Mouse (Mus musculus): ENCODE results near the gene Slc43a3. TPM values are rescaled to one million over a fixed set of nuclear protein-coding genes. Genes with fewer than 3 reads are reported as not detected.
A peak's percentile ranks its signal among the peaks of the same experiment; 100 is the strongest.

Gene Slc43a3
- polyA plus RNA-seq (2012; rRNA removed), result 60.8 and 62.2 TPM in 2 replicates

- Histone ChIP-seq H3K36me3 (ENCODE audit: control insufficient read depth, insufficient read depth, low read length) (no peaks in the 10 kb centered on the region), H3K27ac (ENCODE audit: insufficient read depth, low read depth, low read length) (peak within 1 kb of the TSS; percentile 62), H3K27me3 (replicated peaks; ENCODE audit: control insufficient read depth, insufficient read depth, low read length) (no peaks in the 10 kb centered on the region), H3K4me3 (ENCODE audit: insufficient read depth, low read depth, low read length) (peak within 1 kb of the TSS; percentile 70), H3K4me1 (ENCODE audit: control insufficient read depth, insufficient read depth, low read length) (peaks cover 3% of the 10 kb centered on the region; the same call in 1 of the 2 replicates)
- TF ChIP-seq CTCF (conservative IDR thresholded peaks at IDR 0.05; ENCODE audit: insufficient read depth, insufficient read length, low read depth, low read length) (no peak), POLR2A (IDR thresholded peaks at IDR 0.05; ENCODE audit: low read depth, low read length) (peak; percentile 61)
- WGBS, result 13% methylated on average over 38 of the region's 38 CpGs
- DNase-seq, result peak; percentile 91
Observed at GRCm38 (mm10) chr2:84936474-84937429, at the start of gene Slc43a3. Gene Slc43a3, plus strand, starts transcription at chr2:84936579.

- 2% methylated on average over 36 of the region's 39 CpGs for WGBS
- H3K4me3 ChIP-seq (ENCODE audit: insufficient read depth, low read depth, low read length), result peak overlapping the region; percentile 51
- H3K27ac ChIP-seq (ENCODE audit: insufficient read depth, low read depth, low read length), result no peak overlapping the region
- no peaks in the 10 kb centered on the region for H3K4me1 ChIP-seq (ENCODE audit: control insufficient read depth, insufficient read depth, low read length)
- peak; percentile 33 for DNase-seq
- no peaks in the 10 kb centered on the region for H3K36me3 ChIP-seq (ENCODE audit: control insufficient read depth, insufficient read depth, low read length)
- TF ChIP-seq POLR2A (IDR thresholded peaks at IDR 0.05; ENCODE audit: low read depth, low read length), result no peak
- TF ChIP-seq CTCF (conservative IDR thresholded peaks at IDR 0.05; ENCODE audit: insufficient read depth, insufficient read length, low read depth, low read length), result no peak
- H3K27me3 ChIP-seq (replicated peaks; ENCODE audit: control insufficient read depth, insufficient read depth, low read length), result peaks cover 2% of the 10 kb centered on the region; the same call in 1 of the 2 replicates
Observed at GRCm38 (mm10) chr2:84886821-84887281, 49.5 kb upstream of the Slc43a3 start.

- peak; percentile 65 for DNase-seq
- Histone ChIP-seq H3K4me1 (ENCODE audit: control insufficient read depth, insufficient read depth, low read length) (no peaks in the 10 kb centered on the region), H3K4me3 (ENCODE audit: insufficient read depth, low read depth, low read length) (peak overlapping the region; percentile 51), H3K36me3 (ENCODE audit: control insufficient read depth, insufficient read depth, low read length) (no peaks in the 10 kb centered on the region), H3K27ac (ENCODE audit: insufficient read depth, low read depth, low read length) (no peak overlapping the region), H3K27me3 (replicated peaks; ENCODE audit: control insufficient read depth, insufficient read depth, low read length) (peaks cover 2% of the 10 kb centered on the region; the same call in 1 of the 2 replicates)
- TF ChIP-seq CTCF (conservative IDR thresholded peaks at IDR 0.05; ENCODE audit: insufficient read depth, insufficient read length, low read depth, low read length), result no peak
- no peak for TF ChIP-seq POLR2A (IDR thresholded peaks at IDR 0.05; ENCODE audit: low read depth, low read length)
- under 1% methylated on average over 58 of the region's 58 CpGs for WGBS
Observed at GRCm38 (mm10) chr2:84887411-84888271, 48.7 kb upstream of the Slc43a3 start.

- Histone ChIP-seq H3K27ac (ENCODE audit: insufficient read depth, low read depth, low read length) (no peak overlapping the region), H3K4me3 (ENCODE audit: insufficient read depth, low read depth, low read length) (peak overlapping the region; percentile 4), H3K27me3 (replicated peaks; ENCODE audit: control insufficient read depth, insufficient read depth, low read length) (peaks cover 2% of the 10 kb centered on the region; the same call in 1 of the 2 replicates), H3K36me3 (ENCODE audit: control insufficient read depth, insufficient read depth, low read length) (no peaks in the 10 kb centered on the region), H3K4me1 (ENCODE audit: control insufficient read depth, insufficient read depth, low read length) (no peaks in the 10 kb centered on the region)
- WGBS, result 4% methylated on average over 28 of the region's 28 CpGs
- TF ChIP-seq POLR2A (IDR thresholded peaks at IDR 0.05; ENCODE audit: low read depth, low read length) (no peak), CTCF (conservative IDR thresholded peaks at IDR 0.05; ENCODE audit: insufficient read depth, insufficient read length, low read depth, low read length) (peak; percentile 68)
- DNase-seq, result peak; percentile 83
Observed at GRCm38 (mm10) chr2:84888657-84889315, 47.6 kb upstream of the Slc43a3 start.

- no peaks in the 10 kb centered on the region for H3K36me3 ChIP-seq (ENCODE audit: control insufficient read depth, insufficient read depth, low read length)
- no peaks in the 10 kb centered on the region for H3K4me1 ChIP-seq (ENCODE audit: control insufficient read depth, insufficient read depth, low read length)
- WGBS, result 18% methylated on average over 14 of the region's 14 CpGs
- no peak overlapping the region for H3K27ac ChIP-seq (ENCODE audit: insufficient read depth, low read depth, low read length)
- peaks cover 2% of the 10 kb centered on the region; the same call in 1 of the 2 replicates for H3K27me3 ChIP-seq (replicated peaks; ENCODE audit: control insufficient read depth, insufficient read depth, low read length)
- TF ChIP-seq POLR2A (IDR thresholded peaks at IDR 0.05; ENCODE audit: low read depth, low read length) (no peak), CTCF (conservative IDR thresholded peaks at IDR 0.05; ENCODE audit: insufficient read depth, insufficient read length, low read depth, low read length) (no peak)
- H3K4me3 ChIP-seq (ENCODE audit: insufficient read depth, low read depth, low read length), result no peak overlapping the region
- peak; percentile 23 for DNase-seq
Observed at GRCm38 (mm10) chr2:84889316-84890044, 46.9 kb upstream of the Slc43a3 start.

- Histone ChIP-seq H3K4me3 (ENCODE audit: insufficient read depth, low read depth, low read length) (no peak overlapping the region), H3K4me1 (ENCODE audit: control insufficient read depth, insufficient read depth, low read length) (no peaks in the 10 kb centered on the region), H3K36me3 (ENCODE audit: control insufficient read depth, insufficient read depth, low read length) (no peaks in the 10 kb centered on the region), H3K27me3 (replicated peaks; ENCODE audit: control insufficient read depth, insufficient read depth, low read length) (peaks cover 2% of the 10 kb centered on the region; the same call in 1 of the 2 replicates), H3K27ac (ENCODE audit: insufficient read depth, low read depth, low read length) (no peak overlapping the region)
- TF ChIP-seq POLR2A (IDR thresholded peaks at IDR 0.05; ENCODE audit: low read depth, low read length), result no peak
- TF ChIP-seq CTCF (conservative IDR thresholded peaks at IDR 0.05; ENCODE audit: insufficient read depth, insufficient read length, low read depth, low read length), result peak; percentile 85
- peak; percentile 89 for DNase-seq
- 1% methylated on average over 5 of the region's 5 CpGs for WGBS
Observed at GRCm38 (mm10) chr2:84890045-84890340, 46.4 kb upstream of the Slc43a3 start.

Data from kidney, adult 2 months (tissue).